Mouse (Mus musculus): Measurements from ENCODE around the gene Dpm1. TPM values are rescaled to one million over a fixed set of nuclear protein-coding genes. Genes with fewer than 3 reads are reported as not detected.

The Dpm1 gene
- polyA plus RNA-seq, 1 experiment from 2014 or later = 78.5 TPM

GRCm38 (mm10) chr2:168256506-168256905, 26.1 kb upstream of the Dpm1 start:
- Histone ChIP-seq H3K9me3 (replicated peaks; ENCODE audit: control insufficient read depth, low read length) (no peaks in the 10 kb centered on the region), H3K4me2 (ENCODE audit: low read depth, low read length) (no peak overlapping the region), H3K9ac (replicated peaks; ENCODE audit: low read length) (no peak overlapping the region), H3K27me3 (ENCODE audit: control insufficient read depth, insufficient read depth, low read length) (no peaks in the 10 kb centered on the region), H3K4me3 (ENCODE audit: low read depth, low read length) (no peak overlapping the region), H3K4me1 (ENCODE audit: control insufficient read depth, insufficient read depth, low read length) (no peaks in the 10 kb centered on the region), H3K36me3 (replicated peaks; ENCODE audit: control insufficient read depth, insufficient read depth, low read depth, low read length) (no peaks in the 10 kb centered on the region), H3K27ac (replicated peaks; ENCODE audit: low read depth, low read length) (no peak overlapping the region)
- ATAC-seq (replicated peaks; ENCODE audit: insufficient number of reproducible peaks, low FRiP score, low TSS enrichment, low read depth) (no peak), DNase-seq (ENCODE audit: low spot score) (no peak)
- 87% methylated on average over 3 of the region's 3 CpGs for WGBS

DNA sequence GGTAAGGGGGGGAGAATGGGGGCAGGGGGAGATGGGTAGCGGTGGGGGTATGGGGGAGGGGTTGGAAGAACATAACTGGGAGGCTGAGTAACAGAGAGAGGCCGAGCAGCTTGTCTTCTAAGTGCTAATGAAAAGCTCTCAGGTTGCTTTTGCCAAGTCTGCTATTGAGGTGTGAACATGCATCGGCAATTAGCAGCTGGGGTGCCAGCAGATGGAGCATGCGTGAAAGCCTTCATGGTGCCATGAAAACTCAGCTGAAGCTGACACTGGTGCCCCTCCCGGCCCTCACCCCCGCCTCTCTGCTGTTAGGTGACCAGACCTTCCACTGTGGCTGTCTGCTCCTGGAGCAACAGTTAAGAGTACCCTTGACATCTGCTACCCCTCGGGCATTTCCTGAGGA, 23.4 kb upstream of the Dpm1 start:
- ATAC-seq (replicated peaks; ENCODE audit: insufficient number of reproducible peaks, low FRiP score, low TSS enrichment, low read depth) = no peak
- Histone ChIP-seq H3K27me3 (ENCODE audit: control insufficient read depth, insufficient read depth, low read length) (no peaks in the 10 kb centered on the region), H3K4me1 (ENCODE audit: control insufficient read depth, insufficient read depth, low read length) (no peaks in the 10 kb centered on the region), H3K4me2 (ENCODE audit: low read depth, low read length) (no peak overlapping the region), H3K27ac (replicated peaks; ENCODE audit: low read depth, low read length) (no peak overlapping the region), H3K9me3 (replicated peaks; ENCODE audit: control insufficient read depth, low read length) (no peaks in the 10 kb centered on the region), H3K36me3 (replicated peaks; ENCODE audit: control insufficient read depth, insufficient read depth, low read depth, low read length) (no peaks in the 10 kb centered on the region), H3K4me3 (ENCODE audit: low read depth, low read length) (no peak overlapping the region), H3K9ac (replicated peaks; ENCODE audit: low read length) (no peak overlapping the region)
- 66% methylated on average over 7 of the region's 7 CpGs for WGBS
- no peak for DNase-seq (ENCODE audit: low spot score)

GRCm38 (mm10) chr2:168252639-168253292, 22.4 kb upstream of the Dpm1 start:
- peak; percentile 20; the same call in 1 of the 2 replicates for ATAC-seq (replicated peaks; ENCODE audit: insufficient number of reproducible peaks, low FRiP score, low TSS enrichment, low read depth)
- no peak overlapping the region for H3K27ac ChIP-seq (replicated peaks; ENCODE audit: low read depth, low read length)

DNA sequence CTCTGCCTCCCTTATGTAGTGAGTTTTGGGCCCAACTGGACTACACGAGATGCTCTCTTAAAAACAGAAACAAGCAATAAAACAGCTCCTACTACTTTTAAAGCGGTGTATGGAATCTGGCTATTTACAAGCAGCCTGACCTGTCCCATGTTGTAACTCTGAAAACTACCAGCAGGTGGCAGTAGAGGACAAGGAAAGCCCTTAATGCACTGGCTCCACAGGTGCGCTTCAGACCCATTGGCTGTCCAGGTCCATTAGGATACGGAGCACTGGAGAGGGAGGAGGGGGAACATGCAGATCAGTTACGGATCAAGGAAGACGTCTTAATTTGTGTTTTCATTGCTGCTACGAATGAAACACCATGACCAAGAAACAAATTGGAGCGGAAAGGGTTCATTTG, 19.9 kb upstream of the Dpm1 start:
- DNase-seq (ENCODE audit: low spot score) (peak; percentile 91), ATAC-seq (replicated peaks; ENCODE audit: insufficient number of reproducible peaks, low FRiP score, low TSS enrichment, low read depth) (peak; percentile 36; the same call in 1 of the 2 replicates)
- no peak overlapping the region for H3K27ac ChIP-seq (replicated peaks; ENCODE audit: low read depth, low read length)
- H3K4me1 ChIP-seq (ENCODE audit: control insufficient read depth, insufficient read depth, low read length) = no peaks in the 10 kb centered on the region
- no peaks in the 10 kb centered on the region for H3K9me3 ChIP-seq (replicated peaks; ENCODE audit: control insufficient read depth, low read length)
- H3K27me3 ChIP-seq (ENCODE audit: control insufficient read depth, insufficient read depth, low read length) = no peaks in the 10 kb centered on the region
- H3K9ac ChIP-seq (replicated peaks; ENCODE audit: low read length) = no peak overlapping the region
- no peaks in the 10 kb centered on the region for H3K36me3 ChIP-seq (replicated peaks; ENCODE audit: control insufficient read depth, insufficient read depth, low read depth, low read length)
- H3K4me2 ChIP-seq (ENCODE audit: low read depth, low read length) = no peak overlapping the region
- H3K4me3 ChIP-seq (ENCODE audit: low read depth, low read length) = no peak overlapping the region
- 17% methylated on average over 8 of the region's 8 CpGs for WGBS

More at GRCm38 (mm10) chr2:168252639-168253292, 22.4 kb upstream of the Dpm1 start:
- Histone ChIP-seq H3K27me3 (ENCODE audit: control insufficient read depth, insufficient read depth, low read length) (no peaks in the 10 kb centered on the region), H3K4me3 (ENCODE audit: low read depth, low read length) (no peak overlapping the region), H3K4me2 (ENCODE audit: low read depth, low read length) (peak overlapping the region; percentile 10; the same call in 1 of the 2 replicates), H3K36me3 (replicated peaks; ENCODE audit: control insufficient read depth, insufficient read depth, low read depth, low read length) (no peaks in the 10 kb centered on the region), H3K9ac (replicated peaks; ENCODE audit: low read length) (no peak overlapping the region), H3K9me3 (replicated peaks; ENCODE audit: control insufficient read depth, low read length) (no peaks in the 10 kb centered on the region), H3K4me1 (ENCODE audit: control insufficient read depth, insufficient read depth, low read length) (no peaks in the 10 kb centered on the region)
- peak; percentile 85 for DNase-seq (ENCODE audit: low spot score)
- WGBS = 15% methylated on average over 16 of the region's 16 CpGs

GRCm38 (mm10) chr2:168248856-168249245, 18.5 kb upstream of the Dpm1 start:
- ATAC-seq (replicated peaks; ENCODE audit: insufficient number of reproducible peaks, low FRiP score, low TSS enrichment, low read depth) (no peak), DNase-seq (ENCODE audit: low spot score) (peak; percentile 58)
- H3K27me3 ChIP-seq (ENCODE audit: control insufficient read depth, insufficient read depth, low read length) = no peaks in the 10 kb centered on the region
- no peak overlapping the region for H3K27ac ChIP-seq (replicated peaks; ENCODE audit: low read depth, low read length)
- WGBS = 8% methylated on average over 2 of the region's 2 CpGs
- no peaks in the 10 kb centered on the region for H3K9me3 ChIP-seq (replicated peaks; ENCODE audit: control insufficient read depth, low read length)
- no peak overlapping the region for H3K9ac ChIP-seq (replicated peaks; ENCODE audit: low read length)
- H3K36me3 ChIP-seq (replicated peaks; ENCODE audit: control insufficient read depth, insufficient read depth, low read depth, low read length) = no peaks in the 10 kb centered on the region
- no peaks in the 10 kb centered on the region for H3K4me1 ChIP-seq (ENCODE audit: control insufficient read depth, insufficient read depth, low read length)
- no peak overlapping the region for H3K4me2 ChIP-seq (ENCODE audit: low read depth, low read length)
- no peak overlapping the region for H3K4me3 ChIP-seq (ENCODE audit: low read depth, low read length)

DNA sequence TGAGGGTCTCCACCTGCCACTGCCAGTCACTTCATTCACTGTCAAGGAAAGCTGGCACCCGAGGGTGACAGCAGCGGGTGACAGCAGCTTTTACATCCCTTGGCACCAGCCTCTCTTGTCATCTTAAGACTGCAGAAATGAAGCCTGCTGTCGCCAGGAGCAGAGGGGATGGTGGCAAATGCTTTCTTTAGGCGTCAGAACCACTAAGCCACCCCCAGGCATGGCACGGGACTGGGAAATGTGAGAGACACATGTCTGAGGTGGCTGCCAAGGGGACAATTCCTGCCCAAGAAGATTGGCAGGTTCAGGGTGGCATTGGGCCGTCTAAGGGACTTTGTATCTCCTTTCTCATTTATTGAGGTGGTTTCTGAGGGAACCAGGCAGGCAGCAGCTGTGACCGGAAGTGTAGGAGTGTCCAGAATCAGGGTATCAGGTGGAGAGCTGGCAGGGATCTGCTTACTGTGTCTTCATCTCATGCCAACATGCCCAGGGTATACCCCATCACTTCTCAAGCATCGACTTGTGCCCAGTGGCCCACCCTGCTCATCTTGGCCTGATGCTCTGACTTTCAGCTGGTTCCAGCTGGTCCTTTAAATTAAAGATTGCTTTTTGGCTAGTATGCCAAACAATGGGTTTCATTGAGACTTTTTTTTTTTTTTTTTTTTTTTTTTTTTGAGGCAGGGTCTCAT, 17.9 kb upstream of the Dpm1 start:
- H3K4me1 ChIP-seq (ENCODE audit: control insufficient read depth, insufficient read depth, low read length) = no peaks in the 10 kb centered on the region
- ATAC-seq (replicated peaks; ENCODE audit: insufficient number of reproducible peaks, low FRiP score, low TSS enrichment, low read depth) = no peak
- no peaks in the 10 kb centered on the region for H3K27me3 ChIP-seq (ENCODE audit: control insufficient read depth, insufficient read depth, low read length)
- no peak overlapping the region for H3K27ac ChIP-seq (replicated peaks; ENCODE audit: low read depth, low read length)
- H3K9ac ChIP-seq (replicated peaks; ENCODE audit: low read length) = no peak overlapping the region
- DNase-seq (ENCODE audit: low spot score) = no peak
- H3K4me2 ChIP-seq (ENCODE audit: low read depth, low read length) = no peak overlapping the region
- H3K9me3 ChIP-seq (replicated peaks; ENCODE audit: control insufficient read depth, low read length) = no peaks in the 10 kb centered on the region
- H3K36me3 ChIP-seq (replicated peaks; ENCODE audit: control insufficient read depth, insufficient read depth, low read depth, low read length) = no peaks in the 10 kb centered on the region
- no peak overlapping the region for H3K4me3 ChIP-seq (ENCODE audit: low read depth, low read length)
- WGBS = 67% methylated on average over 8 of the region's 8 CpGs

DNA sequence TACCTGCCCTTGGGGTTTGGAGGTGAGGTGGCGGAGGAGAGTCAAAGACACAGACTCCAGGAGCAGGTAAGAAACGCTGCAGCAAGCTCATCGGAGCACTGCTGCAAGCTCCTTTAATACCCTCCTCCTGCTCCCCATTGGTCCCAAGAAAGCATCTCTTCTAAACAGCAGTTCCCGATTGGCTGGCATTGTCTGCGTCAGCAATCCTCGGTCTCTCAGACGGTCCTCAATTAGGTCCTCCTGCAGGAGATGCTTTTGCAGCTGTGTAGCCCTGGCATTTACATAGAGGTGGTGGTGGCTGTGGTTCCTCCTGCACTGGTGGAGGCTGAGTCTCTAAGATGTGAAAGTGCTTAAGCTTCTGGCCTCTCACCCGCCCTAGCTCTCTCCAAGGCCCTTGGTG, 15.2 kb upstream of the Dpm1 start:
- 34% methylated on average over 8 of the region's 8 CpGs for WGBS
- H3K36me3 ChIP-seq (replicated peaks; ENCODE audit: control insufficient read depth, insufficient read depth, low read depth, low read length) = no peaks in the 10 kb centered on the region
- no peaks in the 10 kb centered on the region for H3K9me3 ChIP-seq (replicated peaks; ENCODE audit: control insufficient read depth, low read length)
- no peaks in the 10 kb centered on the region for H3K27me3 ChIP-seq (ENCODE audit: control insufficient read depth, insufficient read depth, low read length)
- ATAC-seq (replicated peaks; ENCODE audit: insufficient number of reproducible peaks, low FRiP score, low TSS enrichment, low read depth) (no peak), DNase-seq (ENCODE audit: low spot score) (no peak)
- H3K4me1 ChIP-seq (ENCODE audit: control insufficient read depth, insufficient read depth, low read length) = no peaks in the 10 kb centered on the region
- no peak overlapping the region for H3K4me3 ChIP-seq (ENCODE audit: low read depth, low read length)
- no peak overlapping the region for H3K4me2 ChIP-seq (ENCODE audit: low read depth, low read length)
- H3K9ac ChIP-seq (replicated peaks; ENCODE audit: low read length) = no peak overlapping the region
- no peak overlapping the region for H3K27ac ChIP-seq (replicated peaks; ENCODE audit: low read depth, low read length)

DNA sequence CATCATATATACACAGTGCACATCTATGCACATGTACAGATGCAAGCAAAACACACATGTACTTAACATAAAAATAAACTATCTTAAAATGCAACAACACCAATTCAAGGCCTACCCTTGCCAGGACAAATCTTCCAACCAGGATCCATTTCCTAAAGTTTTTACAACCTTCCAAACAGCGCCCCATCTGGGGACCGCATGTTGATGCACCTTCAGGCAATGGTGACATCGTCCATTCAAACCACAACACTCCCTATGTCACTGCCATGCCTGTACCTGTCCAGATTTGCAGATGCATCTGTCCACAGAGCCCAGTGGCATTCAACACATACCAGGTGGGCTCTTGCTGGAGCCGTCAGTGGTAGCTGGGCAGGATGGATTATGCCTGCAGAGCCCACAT, 12.9 kb upstream of the Dpm1 start:
- no peaks in the 10 kb centered on the region for H3K36me3 ChIP-seq (replicated peaks; ENCODE audit: control insufficient read depth, insufficient read depth, low read depth, low read length)
- no peak for ATAC-seq (replicated peaks; ENCODE audit: insufficient number of reproducible peaks, low FRiP score, low TSS enrichment, low read depth)
- H3K27ac ChIP-seq (replicated peaks; ENCODE audit: low read depth, low read length) = no peak overlapping the region
- DNase-seq (ENCODE audit: low spot score) = no peak
- 76% methylated on average over 4 of the region's 4 CpGs for WGBS
- no peak overlapping the region for H3K9ac ChIP-seq (replicated peaks; ENCODE audit: low read length)
- H3K4me3 ChIP-seq (ENCODE audit: low read depth, low read length) = no peak overlapping the region
- no peaks in the 10 kb centered on the region for H3K4me1 ChIP-seq (ENCODE audit: control insufficient read depth, insufficient read depth, low read length)
- H3K27me3 ChIP-seq (ENCODE audit: control insufficient read depth, insufficient read depth, low read length) = no peaks in the 10 kb centered on the region
- no peaks in the 10 kb centered on the region for H3K9me3 ChIP-seq (replicated peaks; ENCODE audit: control insufficient read depth, low read length)
- no peak overlapping the region for H3K4me2 ChIP-seq (ENCODE audit: low read depth, low read length)
